Mouse (Mus musculus): ENCODE results near the gene Nupr1l. TPM values are rescaled to one million over a fixed set of nuclear protein-coding genes. Genes with fewer than 3 reads are reported as not detected.
"Not testable (repeated sequence)": the region's sequence is repeated elsewhere in the genome, so short reads cannot be mapped to it uniquely, and the experiment has no call there.

Nupr1l gene
- polyA plus RNA-seq, 1 experiment from 2014 or later = 0.11 TPM

DNA sequence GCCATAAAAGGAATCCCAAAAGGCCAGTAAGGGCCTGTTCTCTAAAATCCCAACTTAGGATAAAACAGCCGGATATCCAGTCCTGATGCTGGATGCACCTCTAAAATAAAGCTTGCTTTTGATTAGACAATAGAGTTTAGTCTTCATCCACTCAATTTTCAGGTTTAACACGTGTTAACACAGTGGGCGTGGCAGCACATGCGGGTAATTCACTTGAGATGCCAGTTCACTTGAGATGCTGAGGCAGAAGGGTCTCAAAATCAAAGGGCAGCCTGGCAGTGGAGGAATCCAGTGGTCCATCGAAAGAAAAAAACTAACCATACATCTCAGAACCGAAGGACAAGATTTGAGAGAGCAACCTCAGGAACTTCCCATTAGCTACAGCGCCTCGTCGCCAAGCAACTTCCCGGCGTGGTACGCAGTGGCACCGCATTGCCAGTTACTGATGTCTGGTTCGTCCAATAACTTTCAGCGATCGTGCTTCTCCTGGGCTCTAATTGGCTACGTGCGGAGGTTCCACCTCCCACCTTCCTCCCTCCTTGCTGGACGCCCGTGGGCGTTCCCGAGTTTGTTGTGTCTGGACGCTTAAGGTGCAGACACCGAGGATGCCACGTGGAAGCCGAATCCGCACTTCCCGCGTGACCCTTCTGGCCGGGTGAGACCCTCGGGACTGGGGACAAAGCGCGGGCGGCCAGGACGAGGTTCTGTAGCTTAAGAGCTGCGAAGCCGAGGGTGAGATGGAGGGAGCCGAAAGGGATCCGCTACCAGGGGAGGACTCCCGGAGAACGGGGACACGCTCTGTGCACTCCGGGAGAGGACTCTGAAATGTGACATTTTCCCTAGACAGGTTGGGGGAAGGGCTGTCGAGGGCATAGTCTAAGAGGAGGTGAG lies 12.9 kb upstream of the Nupr1l start, which contains the start of gene Zbed5:
Gene Zbed5, plus strand, starts transcription at position 526 of the 891 bp plus-strand sequence.
- 2% methylated on average over 44 of the region's 44 CpGs for WGBS (ENCODE audit: missing documents)
- Histone ChIP-seq H3K27ac (no peak within 1 kb of the TSS), H3K36me3 (ENCODE audit: inconsistent target) (no peaks in the 10 kb centered on the region), H3K79me2 (ENCODE audit: inconsistent target) (no peaks in the 10 kb centered on the region), H3K4me3 (ENCODE audit: inconsistent target) (peak within 1 kb of the TSS; percentile 58)

- WGBS (ENCODE audit: missing documents) = 89% methylated on average over 1 of the region's 1 CpGs
- Histone ChIP-seq H3K79me2 (ENCODE audit: inconsistent target) (no peaks in the 10 kb centered on the region), H3K36me3 (ENCODE audit: inconsistent target) (no peaks in the 10 kb centered on the region), H3K4me3 (ENCODE audit: inconsistent target) (no peak within 1 kb of the TSS), H3K27ac (no peak within 1 kb of the TSS)
Observed at GRCm38 (mm10) chr5:129898449-129898848, 9.9 kb upstream of the Nupr1l start, which contains the start of gene Phkg1. Gene Phkg1, minus strand, starts transcription at chr5:129898549.

DNA sequence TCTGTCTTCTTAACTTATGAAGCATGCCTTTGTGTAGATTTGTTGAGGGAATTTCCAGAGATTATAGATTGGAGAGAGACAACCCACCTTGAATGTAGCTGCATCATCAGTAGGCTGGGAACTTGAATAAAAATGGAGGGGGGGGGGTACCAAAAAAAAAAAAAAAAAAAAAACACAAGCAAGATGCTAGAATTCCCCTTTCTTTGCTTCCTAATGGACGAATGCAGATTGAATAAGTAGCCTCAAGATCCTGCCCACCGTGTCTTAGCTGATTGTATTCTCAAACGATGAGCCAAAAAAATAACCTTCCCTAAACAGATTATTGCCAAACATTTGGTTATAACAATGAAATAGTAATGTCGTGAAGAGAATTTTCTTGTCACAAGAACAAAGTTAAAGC lies 565 bp upstream of the Nupr1l start:
- Histone ChIP-seq H3K79me2 (ENCODE audit: inconsistent target) (no peaks in the 10 kb centered on the region), H3K36me3 (ENCODE audit: inconsistent target) (no peaks in the 10 kb centered on the region), H3K27ac (no peak overlapping the region), H3K4me3 (ENCODE audit: inconsistent target) (peak overlapping the region; percentile 33)
- WGBS (ENCODE audit: missing documents) = 5% methylated on average over 4 of the region's 4 CpGs

DNA sequence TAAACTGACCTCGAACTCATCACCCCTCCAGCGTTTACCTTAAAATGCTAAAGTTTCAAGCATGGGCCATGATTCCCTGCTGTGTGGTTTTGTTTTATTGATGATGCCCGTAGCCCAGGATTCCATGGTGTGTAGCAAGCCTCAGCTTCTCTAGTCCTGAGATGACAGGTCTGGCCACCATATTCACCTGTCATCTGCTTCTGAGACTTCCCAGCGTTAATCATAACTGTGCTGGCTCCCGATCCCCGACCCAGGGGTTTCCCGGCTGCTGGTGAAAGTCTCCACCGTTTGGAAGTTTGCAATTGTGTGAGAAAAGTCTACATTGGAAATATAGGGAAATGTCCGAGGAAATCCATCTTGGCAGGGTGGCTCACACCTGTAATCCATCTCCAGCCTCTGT lies 807 bp downstream of the Nupr1l start:
- WGBS (ENCODE audit: missing documents) = 67% methylated on average over 9 of the region's 9 CpGs
- Histone ChIP-seq H3K36me3 (ENCODE audit: inconsistent target) (no peaks in the 10 kb centered on the region), H3K27ac (no peak overlapping the region), H3K4me3 (ENCODE audit: inconsistent target) (peak overlapping the region; percentile 26), H3K79me2 (ENCODE audit: inconsistent target) (no peaks in the 10 kb centered on the region)

- WGBS (ENCODE audit: missing documents) = 72% methylated on average over 7 of the region's 7 CpGs
- Histone ChIP-seq H3K27ac (no peak overlapping the region), H3K36me3 (ENCODE audit: inconsistent target) (no peaks in the 10 kb centered on the region), H3K4me3 (ENCODE audit: inconsistent target) (no peak overlapping the region), H3K79me2 (ENCODE audit: inconsistent target) (no peaks in the 10 kb centered on the region)
Observed at GRCm38 (mm10) chr5:129909591-129909990, 1.3 kb downstream of the Nupr1l start.

DNA sequence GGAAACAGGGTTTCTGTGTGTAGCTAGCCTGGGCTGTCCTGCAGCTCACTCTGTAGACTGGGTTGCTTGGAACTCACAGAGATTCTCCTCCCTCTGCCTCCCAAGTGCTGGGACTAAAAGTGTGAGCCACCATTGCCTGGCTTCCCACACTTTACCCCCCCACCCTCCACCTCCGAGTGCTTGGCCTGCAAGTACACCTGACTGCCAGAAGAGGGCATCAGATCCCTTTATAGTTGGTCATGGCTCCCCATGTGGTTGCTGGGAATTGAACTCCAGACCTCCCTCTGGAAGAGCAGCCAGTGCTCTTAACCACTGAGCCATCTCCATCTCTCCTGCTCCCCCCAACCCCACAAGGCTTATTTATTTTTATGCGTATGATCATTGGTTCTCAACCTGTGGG lies 5.7 kb downstream of the Nupr1l start:
- no peak overlapping the region for H3K27ac ChIP-seq
- no peaks in the 10 kb centered on the region for H3K79me2 ChIP-seq (ENCODE audit: inconsistent target)
- WGBS (ENCODE audit: missing documents) = 66% methylated on average over 2 of the region's 2 CpGs
- no peak overlapping the region for H3K4me3 ChIP-seq (ENCODE audit: inconsistent target)
- no peaks in the 10 kb centered on the region for H3K36me3 ChIP-seq (ENCODE audit: inconsistent target)

- not testable (repeated sequence) for H3K27ac ChIP-seq; H3K36me3 ChIP-seq (ENCODE audit: inconsistent target); H3K4me3 ChIP-seq (ENCODE audit: inconsistent target); H3K79me2 ChIP-seq (ENCODE audit: inconsistent target)
- 78% methylated on average over 11 of the region's 11 CpGs for WGBS (ENCODE audit: missing documents)
Observed at GRCm38 (mm10) chr5:129915491-129915890, 7.2 kb downstream of the Nupr1l start.

GRCm38 (mm10) chr5:129918065-129918651 lies 9.8 kb downstream of the Nupr1l start:
- H3K4me3 ChIP-seq (ENCODE audit: inconsistent target) = no peak overlapping the region
- no peaks in the 10 kb centered on the region for H3K36me3 ChIP-seq (ENCODE audit: inconsistent target)
- H3K27ac ChIP-seq = no peak overlapping the region
- no peaks in the 10 kb centered on the region for H3K79me2 ChIP-seq (ENCODE audit: inconsistent target)
- WGBS (ENCODE audit: missing documents) = 95% methylated on average over 24 of the region's 24 CpGs

DNA sequence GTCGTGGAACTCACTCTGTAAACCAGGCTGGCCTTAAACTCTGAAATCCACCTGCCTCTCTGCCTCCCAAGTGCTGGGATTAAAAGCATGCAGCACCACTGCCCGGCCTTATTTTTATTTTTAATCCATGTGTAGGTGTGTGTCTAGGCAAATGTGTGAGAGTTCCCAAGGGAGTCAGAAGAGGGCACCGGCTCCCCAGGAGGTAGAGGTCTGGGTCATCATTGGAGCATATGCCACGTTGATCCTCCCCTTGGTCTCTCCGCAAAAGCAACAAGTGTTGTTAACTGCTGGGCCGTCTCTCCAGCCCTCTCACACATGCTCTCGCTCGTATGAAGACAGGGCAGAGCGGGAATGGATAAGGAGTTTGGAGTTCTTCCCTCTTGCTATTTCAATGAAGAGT lies 10.4 kb downstream of the Nupr1l start:
- Histone ChIP-seq H3K36me3 (ENCODE audit: inconsistent target) (no peaks in the 10 kb centered on the region), H3K79me2 (ENCODE audit: inconsistent target) (no peaks in the 10 kb centered on the region), H3K27ac (no peak overlapping the region), H3K4me3 (ENCODE audit: inconsistent target) (no peak overlapping the region)
- WGBS (ENCODE audit: missing documents) = 86% methylated on average over 9 of the region's 9 CpGs

- no peak overlapping the region for H3K4me3 ChIP-seq (ENCODE audit: inconsistent target)
- H3K27ac ChIP-seq = no peak overlapping the region
- WGBS (ENCODE audit: missing documents) = 87% methylated on average over 8 of the region's 8 CpGs
- no peaks in the 10 kb centered on the region for H3K79me2 ChIP-seq (ENCODE audit: inconsistent target)
- H3K36me3 ChIP-seq (ENCODE audit: inconsistent target) = no peaks in the 10 kb centered on the region
Observed at GRCm38 (mm10) chr5:129919320-129919719, 11.0 kb downstream of the Nupr1l start.

DNA sequence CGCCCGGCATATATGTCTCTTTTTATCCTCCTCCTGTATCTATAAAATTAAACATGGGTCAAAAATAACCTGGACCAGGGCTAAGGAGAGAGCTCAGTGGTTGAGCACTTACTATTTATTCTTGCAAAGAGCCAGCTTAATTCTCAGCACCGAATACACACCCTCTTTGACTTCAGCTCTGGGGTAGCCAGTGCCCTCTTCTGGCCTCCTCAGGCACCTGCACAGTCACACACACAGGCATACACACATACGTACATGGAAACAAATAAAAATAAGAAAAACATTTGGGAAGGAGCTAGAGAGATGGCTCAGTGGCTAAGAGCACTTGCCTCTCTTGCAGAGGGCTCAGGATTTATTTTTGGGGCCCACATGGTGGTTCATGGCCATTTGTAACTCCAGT lies 13.6 kb downstream of the Nupr1l start:
- Histone ChIP-seq H3K79me2 (ENCODE audit: inconsistent target) (no peaks in the 10 kb centered on the region), H3K36me3 (ENCODE audit: inconsistent target) (no peaks in the 10 kb centered on the region), H3K4me3 (ENCODE audit: inconsistent target) (no peak overlapping the region), H3K27ac (no peak overlapping the region)
- WGBS (ENCODE audit: missing documents) = 89% methylated on average over 4 of the region's 4 CpGs

- Histone ChIP-seq H3K27ac (peak overlapping the region; percentile 59), H3K36me3 (ENCODE audit: inconsistent target) (no peaks in the 10 kb centered on the region), H3K4me3 (ENCODE audit: inconsistent target) (no peak overlapping the region), H3K79me2 (ENCODE audit: inconsistent target) (no peaks in the 10 kb centered on the region)
- 51% methylated on average over 8 of the region's 8 CpGs for WGBS (ENCODE audit: missing documents)
Observed at GRCm38 (mm10) chr5:129924820-129925452, 16.6 kb downstream of the Nupr1l start.

GRCm38 (mm10) chr5:129925933-129926332 lies 17.6 kb downstream of the Nupr1l start:
- WGBS (ENCODE audit: missing documents) = 85% methylated on average over 4 of the region's 5 CpGs
- no peaks in the 10 kb centered on the region for H3K36me3 ChIP-seq (ENCODE audit: inconsistent target)
- H3K79me2 ChIP-seq (ENCODE audit: inconsistent target) = no peaks in the 10 kb centered on the region
- no peak overlapping the region for H3K4me3 ChIP-seq (ENCODE audit: inconsistent target)
- no peak overlapping the region for H3K27ac ChIP-seq

GRCm38 (mm10) chr5:129929924-129930855 lies 21.9 kb downstream of the Nupr1l start:
- no peak overlapping the region for H3K27ac ChIP-seq
- H3K36me3 ChIP-seq (ENCODE audit: inconsistent target) = no peaks in the 10 kb centered on the region
- 77% methylated on average over 9 of the region's 9 CpGs for WGBS (ENCODE audit: missing documents)
- H3K4me3 ChIP-seq (ENCODE audit: inconsistent target) = no peak overlapping the region
- no peaks in the 10 kb centered on the region for H3K79me2 ChIP-seq (ENCODE audit: inconsistent target)
